Mouse (Mus musculus) G1E (cell line): Measurements from ENCODE around the gene Tarbp2.

Experiments
- CTCF ChIP-seq: IDR thresholded peaks from 2 replicates; pipeline ENCODE4 v1.5.1; 2012; ENCODE audit warnings: low read depth, low read length, inconsistent platforms, mixed read lengths
- GATA1 ChIP-seq: IDR thresholded peaks from 2 replicates; pipeline ENCODE4 v1.6.1; 2012; ENCODE audit warnings: borderline replicate concordance, low read length, inconsistent platforms, mixed read lengths
- GATA2 ChIP-seq: IDR thresholded peaks from 2 replicates; pipeline ENCODE4 v1.6.1; 2012; ENCODE audit warnings: low read depth, low read length, inconsistent platforms, borderline replicate concordance
- POLR2AphosphoS5 ChIP-seq: IDR thresholded peaks from 2 replicates; pipeline ENCODE4 v1.6.1; 2012; ENCODE audit warnings: low read depth, low read length, inconsistent platforms; ENCODE audit not compliant: insufficient replicate concordance
- TAL1 ChIP-seq: conservative IDR thresholded peaks from 2 replicates; pipeline ENCODE4 v1.6.1; 2012; ENCODE audit warnings: low read depth, low read length, inconsistent platforms, mixed read lengths

DNA sequence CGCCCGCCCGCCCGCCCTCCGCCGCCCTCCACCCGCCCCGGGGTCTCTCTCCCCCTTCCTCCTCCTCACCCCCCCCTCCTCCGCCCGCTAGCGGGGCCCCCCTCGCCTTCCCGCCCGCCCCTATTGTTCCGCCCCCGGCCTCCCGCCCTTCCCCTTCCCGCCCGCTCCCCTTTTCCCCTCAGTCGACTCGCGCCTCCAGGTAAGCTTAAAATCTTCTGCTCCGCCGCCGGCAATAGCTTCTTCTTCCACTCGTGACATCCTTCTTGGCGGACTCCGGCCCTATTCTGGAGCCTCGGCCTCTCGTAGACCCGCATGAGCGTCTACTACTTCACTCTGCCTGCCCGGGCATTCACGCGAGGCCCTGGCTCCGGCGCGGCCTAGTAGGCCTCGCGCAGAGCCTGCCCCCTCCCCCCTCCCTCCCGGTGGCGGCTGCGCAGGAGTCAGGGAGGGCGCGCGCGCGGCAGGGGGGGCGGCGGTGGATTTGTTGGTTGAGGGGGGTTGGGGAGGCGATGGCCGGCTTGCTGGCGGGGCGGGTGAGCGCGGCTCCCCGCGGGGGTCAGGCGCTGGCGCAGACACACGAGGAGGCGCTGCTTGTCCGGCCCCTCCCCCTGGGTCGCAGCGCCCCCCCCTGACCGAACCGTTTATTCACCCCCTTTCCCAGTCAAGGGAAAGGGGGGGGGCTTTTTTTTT lies 47.2 kb upstream of the Tarbp2 start:
- TF ChIP-seq GATA1, result no peak
- TF ChIP-seq CTCF, result no peak
- no peak for TF ChIP-seq POLR2AphosphoS5
- TF ChIP-seq TAL1, result no peak
- TF ChIP-seq GATA2, result no peak
